ENCODE assay signal across 8 mouse cellular contexts in the genomic region with DNA sequence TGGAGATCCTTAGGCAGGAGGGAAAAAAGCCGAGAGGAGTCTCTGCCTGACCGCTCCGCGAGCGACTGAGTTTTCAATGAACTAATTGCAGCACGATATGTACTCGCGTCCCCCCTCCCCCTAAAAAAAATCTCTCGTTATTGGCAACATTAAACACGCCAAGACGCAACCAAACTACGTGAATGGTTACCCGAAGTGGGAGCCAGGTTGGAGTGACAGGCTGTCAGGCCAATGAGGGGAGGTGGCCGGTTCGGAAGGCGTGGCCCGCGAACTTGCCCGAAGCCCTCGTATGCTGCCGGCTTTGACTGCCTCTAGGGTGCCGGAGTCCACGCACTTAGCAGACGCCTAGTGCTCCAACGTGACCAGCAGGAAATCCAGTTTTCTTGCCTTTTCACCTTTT. TPM values are rescaled to one million over a fixed set of nuclear protein-coding genes. Genes with fewer than 3 reads are reported as not detected.
DNase-seq lines count a peak whose midpoint lies in the region; ATAC-seq and TF ChIP-seq lines count a peak whose summit lies in the region.

A gene (minus strand): TSS at position 122 of the 400 bp plus-strand sequence.

- H3K9ac ChIP-seq in ES-E14 (ENCODE audit: insufficient read depth, low read depth, low read length, poor library complexity, severe bottlenecking) = peak within 1 kb of the TSS; percentile 74
- peak within 1 kb of the TSS; percentile 54 for H3K9ac ChIP-seq in forebrain, embryonic 16.5 days (replicated peaks; ENCODE audit: low read depth, low read length)
- peak within 1 kb of the TSS; percentile 52 for H3K9ac ChIP-seq in lung, embryonic 15.5 days

- 23% methylated on average over 25 of the region's 25 CpGs for WGBS in forebrain, embryonic 16.5 days
- WGBS in lung, embryonic 15.5 days = 25% methylated on average over 25 of the region's 25 CpGs

- H3K9me3 ChIP-seq in ES-E14 (ENCODE audit: control insufficient read depth, insufficient read depth, low read depth, low read length) = no peaks in the 10 kb centered on the region
- H3K9me3 ChIP-seq in forebrain, embryonic 16.5 days (ENCODE audit: control insufficient read depth, low read length) = no peaks in the 10 kb centered on the region
- H3K9me3 ChIP-seq in lung, embryonic 15.5 days = no peaks in the 10 kb centered on the region

- DNase-seq in ES-E14 (ENCODE audit: low read depth, low spot score) = peak; percentile 59
- DNase-seq in cerebellum, adult 11-12 months = peak; percentile 86
- DNase-seq in heart, postnatal 36 days = peak; percentile 90 to 96
- DNase-seq in layer of hippocampus, adult 8-10 months (ENCODE audit: low spot score in 2 of 2) = peak; percentile 86 to 92
- peak; percentile 88 for DNase-seq in ovary, adult 18-20 months (ENCODE audit: low spot score)
- peak; percentile 88 for DNase-seq in thymus, postnatal 0 days (ENCODE audit: low spot score)

- in situ Hi-C loops in ES-E14 (cut with MboI; ENCODE audit: low sequenced_read_pairs in 2 of 2, unreplicated experiment in 2 of 2) = no loop called here

- peak; percentile 98 for ATAC-seq in forebrain, embryonic 16.5 days
- ATAC-seq in lung, embryonic 15.5 days (ENCODE audit: borderline replicate concordance, extremely low read depth, low FRiP score, low TSS enrichment) = peak; percentile 99

- H3K4me3 ChIP-seq in ES-E14 (ENCODE audit: insufficient read depth in 1 of 2, low read depth in 1 of 2, low read length in 2 of 2, poor library complexity in 1 of 2, severe bottlenecking in 1 of 2) = peak within 1 kb of the TSS; percentile 69 to 87
- H3K4me3 ChIP-seq in forebrain, embryonic 16.5 days (replicated peaks; ENCODE audit: low read length) = peak within 1 kb of the TSS; percentile 48
- peak within 1 kb of the TSS; percentile 51 for H3K4me3 ChIP-seq in lung, embryonic 15.5 days

- intact Hi-C loops in heart, postnatal 36 days (cut with DNase I) = loop anchor here (2.0 to 10.0 kb wide), 5 partner anchors 64 to 1198 kb away; a partner anchor contains a TSS

- no peaks in the 10 kb centered on the region for H3K36me3 ChIP-seq in ES-E14 (ENCODE audit: control insufficient read depth, insufficient read depth, low read length, poor library complexity, severe bottlenecking)
- no peaks in the 10 kb centered on the region for H3K36me3 ChIP-seq in forebrain, embryonic 16.5 days (ENCODE audit: control insufficient read depth, insufficient read depth)
- no peaks in the 10 kb centered on the region for H3K36me3 ChIP-seq in lung, embryonic 15.5 days

- no peaks in the 10 kb centered on the region for H3K4me1 ChIP-seq in ES-E14 (ENCODE audit: control insufficient read depth in 2 of 2, insufficient read depth in 2 of 2, low read length in 2 of 2, poor library complexity in 1 of 2)
- H3K4me1 ChIP-seq in forebrain, embryonic 16.5 days (replicated peaks; ENCODE audit: control insufficient read depth, insufficient read depth, low read length) = no peaks in the 10 kb centered on the region
- H3K4me1 ChIP-seq in lung, embryonic 15.5 days = no peaks in the 10 kb centered on the region

- H3K4me2 ChIP-seq in forebrain, embryonic 16.5 days (ENCODE audit: low read length) = peak within 1 kb of the TSS; percentile 55
- peak within 1 kb of the TSS; percentile 55 for H3K4me2 ChIP-seq in lung, embryonic 15.5 days

- H3K27ac ChIP-seq in ES-E14 (ENCODE audit: insufficient read depth, low read depth, low read length, poor library complexity, severe bottlenecking) = peak within 1 kb of the TSS; percentile 2; the same call in 1 of the 2 replicates
- H3K27ac ChIP-seq in forebrain, embryonic 16.5 days (ENCODE audit: low read length) = peak within 1 kb of the TSS; percentile 71
- peak within 1 kb of the TSS; percentile 86 for H3K27ac ChIP-seq in lung, embryonic 15.5 days

- no peaks in the 10 kb centered on the region; the same call in 1 of the 2 replicates for H3K27me3 ChIP-seq in forebrain, embryonic 16.5 days (replicated peaks; ENCODE audit: control insufficient read depth, insufficient read depth, low read length)
- H3K27me3 ChIP-seq in lung, embryonic 15.5 days = no peaks in the 10 kb centered on the region

TF ChIP-seq in ES-E14, 5 proteins besides CTCF, POLR2A, EP300 and RAD21:
- TF ChIP-seq CHD2 (IDR thresholded peaks at IDR 0.05; ENCODE audit: low read depth, low read length) (peak; percentile 64; the same call in 1 of the 2 replicates), MAFK (IDR thresholded peaks at IDR 0.05; ENCODE audit: insufficient read depth, low read depth, low read length) (no peak), HCFC1 (IDR thresholded peaks at IDR 0.05; ENCODE audit: borderline replicate concordance, insufficient read depth, low read length) (no peak)

RNA-seq across cellular contexts. Expression of the gene that starts here (rescaled TPM):
- total RNA-seq in ES-E14 (2012; rRNA removed) = 1.7 and 2.7 TPM in 2 replicates
- polyA plus RNA-seq in forebrain, embryonic 16.5 days (2015; fragmentation: Nextera tagmentation; extraction: Ambion mirVana) = 18.5 and 20.2 TPM in 2 replicates
- total RNA-seq in heart, postnatal 36 days (2021) = 10 to 100 TPM in 1 of 2 experiments, 1 to 10 TPM in 1; 9.2 to 11.8 TPM
- 10 to 100 TPM in 1 of 4 experiments, 1 to 10 TPM in 3; 8.4 to 10.0 (median 9.1) TPM for total RNA-seq in layer of hippocampus, adult 8-10 months (2022)
- polyA plus RNA-seq in lung, embryonic 15.5 days (2015; fragmentation: Nextera tagmentation; extraction: Ambion mirVana) = 27.6 and 30.7 TPM in 2 replicates
- 33.6 and 33.7 TPM in 2 replicates for polyA plus RNA-seq in thymus, postnatal 0 days (2015; fragmentation: Nextera tagmentation; extraction: Ambion mirVana)

Comparison
In these comparisons a context has a peak if more than half of its experiments do, and no peak if none do; other contexts are left out.
1. Peak in every context shown above with its lines: DNase-seq, ATAC-seq, H3K4me3 ChIP-seq and H3K27ac ChIP-seq.
2. H3K27ac ChIP-seq: peak in every context shown above with its lines; median percentile 86 in lung, embryonic 15.5 days; 71 in forebrain, embryonic 16.5 days; 2 in ES-E14.